Mouse (Mus musculus): ENCODE measurements around the gene Csf2ra. TPM values are rescaled to one million over a fixed set of nuclear protein-coding genes. Genes with fewer than 3 reads are reported as not detected.
A peak's percentile ranks its signal among the peaks of the same experiment; 100 is the strongest.
"Not testable (repeated sequence)": the region's sequence is repeated elsewhere in the genome, so short reads cannot be mapped to it uniquely, and the experiment has no call there.

Csf2ra gene
- polyA plus RNA-seq (2012; fragmentation: generic; extraction: Trizol): 0.58 TPM

DNA sequence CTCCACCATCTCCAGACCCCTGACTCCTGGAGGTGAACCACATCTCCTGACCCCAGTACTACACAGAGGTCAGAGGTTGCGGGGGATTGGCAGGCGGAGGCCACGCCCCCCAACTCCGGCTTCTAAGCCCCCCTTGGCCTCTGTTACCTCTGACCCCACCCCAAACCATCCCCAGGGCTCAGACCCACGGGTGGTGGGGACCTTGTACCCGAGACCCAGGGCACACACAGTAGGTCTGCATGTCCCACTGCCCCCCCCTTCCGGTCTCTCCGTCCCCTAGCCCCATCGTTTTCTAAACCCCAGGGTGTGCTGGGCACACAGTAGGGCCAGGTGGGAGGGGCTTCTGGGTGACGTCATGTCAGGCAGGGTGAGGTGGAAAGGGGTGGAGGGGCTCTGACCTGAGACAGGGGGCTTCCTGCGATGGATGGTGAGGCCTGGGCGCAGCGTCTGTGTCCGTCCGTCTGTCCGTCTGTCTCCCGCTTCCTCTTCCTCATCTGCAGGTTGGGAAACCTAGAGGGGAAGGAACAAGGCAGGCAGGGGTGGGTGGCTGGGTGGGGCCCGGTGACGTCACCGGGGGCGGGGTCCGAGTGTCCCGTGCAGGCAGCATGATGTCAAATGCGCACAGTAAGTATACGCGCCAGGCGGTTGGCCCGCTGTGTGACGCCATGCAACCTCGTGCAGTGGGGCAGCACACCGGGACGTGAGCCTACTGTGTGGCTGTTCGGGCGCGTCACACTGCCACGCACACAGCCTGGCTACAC is at the start of gene Csf2ra:
Gene Csf2ra, minus strand, starts transcription at position 489 of the 761 bp plus-strand sequence.
- H3K4me2 ChIP-seq (ENCODE audit: low read depth): no peak within 1 kb of the TSS
- no peaks in the 10 kb centered on the region for H3K27me3 ChIP-seq (ENCODE audit: control insufficient read depth, insufficient read depth, insufficient read length)

DNA sequence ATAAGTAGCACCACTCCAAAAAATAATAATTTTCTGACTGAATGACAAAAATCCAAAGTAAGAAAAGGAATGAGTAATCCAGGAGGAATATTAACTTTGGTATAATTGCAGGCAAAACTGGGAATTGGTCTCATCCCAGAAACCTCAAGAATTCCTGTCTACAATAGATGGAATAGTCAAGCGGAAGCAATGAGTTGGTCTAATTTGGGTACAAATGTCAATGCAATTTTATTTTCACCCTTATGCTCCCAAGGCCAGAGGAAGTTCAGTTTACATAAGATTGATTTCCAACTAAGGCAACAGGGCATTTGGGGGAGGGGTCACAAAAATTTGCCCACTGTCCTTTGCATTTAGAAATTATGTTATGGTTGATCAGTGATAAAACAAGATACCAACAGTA is 47.2 kb upstream of the Csf2ra start:
- no peak for TF ChIP-seq TCF3 (IDR thresholded peaks at IDR 0.05; ENCODE audit: insufficient read length, low read depth)
- TF ChIP-seq MYOG (IDR thresholded peaks at IDR 0.05; ENCODE audit: control insufficient read depth in 1 of 3, insufficient read depth in 1 of 3, insufficient read length in 2 of 3, low read depth in 2 of 3): no peak
- no peak for TF ChIP-seq REST (IDR thresholded peaks at IDR 0.05; ENCODE audit: insufficient read depth, insufficient read length)
- no peaks in the 10 kb centered on the region for H3K79me2 ChIP-seq (ENCODE audit: control insufficient read depth, insufficient read depth)
- H3K36me3 ChIP-seq (ENCODE audit: control insufficient read depth, insufficient read depth): no peaks in the 10 kb centered on the region
- H3K4me3 ChIP-seq: no peak overlapping the region
- no peaks in the 10 kb centered on the region for H3K27me3 ChIP-seq (ENCODE audit: control insufficient read depth, insufficient read depth, insufficient read length)
- H3K4me2 ChIP-seq (ENCODE audit: low read depth): no peak overlapping the region
- H3ac ChIP-seq (ENCODE audit: control insufficient read depth, insufficient read length): no peak overlapping the region

More for the DNA sequence above, at the start of gene Csf2ra:
- H3ac ChIP-seq (ENCODE audit: control insufficient read depth, insufficient read length): no peak within 1 kb of the TSS
- H3K36me3 ChIP-seq (ENCODE audit: control insufficient read depth, insufficient read depth): no peaks in the 10 kb centered on the region
- TF ChIP-seq MYOG (IDR thresholded peaks at IDR 0.05; ENCODE audit: control insufficient read depth in 1 of 3, insufficient read depth in 1 of 3, insufficient read length in 2 of 3, low read depth in 2 of 3): peak in 1 of 3 experiments; percentile 7
- no peak for TF ChIP-seq E2F4 (IDR thresholded peaks at IDR 0.05; ENCODE audit: insufficient read depth)
- no peaks in the 10 kb centered on the region for H3K79me2 ChIP-seq (ENCODE audit: control insufficient read depth, insufficient read depth)
- no peak within 1 kb of the TSS for H3K4me3 ChIP-seq

DNA sequence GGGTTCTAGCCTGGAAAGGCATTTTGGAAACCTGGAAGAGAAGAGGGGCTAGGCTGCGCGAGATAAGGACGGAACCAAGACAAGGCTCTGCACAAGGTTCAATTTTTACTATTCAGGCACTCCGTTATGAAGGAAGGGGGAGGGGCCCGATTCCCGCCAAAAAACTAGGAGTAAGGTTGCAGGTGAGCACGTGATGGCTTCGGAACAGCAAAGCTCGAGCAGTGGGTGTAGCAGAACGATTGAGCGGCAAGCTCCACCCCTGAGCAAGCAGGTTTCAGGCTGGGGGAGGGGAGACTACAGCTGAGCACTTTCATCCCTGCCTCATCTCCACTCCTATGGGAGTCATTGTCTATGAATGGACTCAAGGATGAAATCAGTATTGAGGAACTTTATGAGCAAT is 40.9 kb upstream of the Csf2ra start:
- not testable (repeated sequence) for H3K79me2 ChIP-seq (ENCODE audit: control insufficient read depth, insufficient read depth); H3ac ChIP-seq (ENCODE audit: control insufficient read depth, insufficient read length); H3K4me3 ChIP-seq; H3K27me3 ChIP-seq (ENCODE audit: control insufficient read depth, insufficient read depth, insufficient read length); H3K36me3 ChIP-seq (ENCODE audit: control insufficient read depth, insufficient read depth); H3K4me2 ChIP-seq (ENCODE audit: low read depth)

DNA sequence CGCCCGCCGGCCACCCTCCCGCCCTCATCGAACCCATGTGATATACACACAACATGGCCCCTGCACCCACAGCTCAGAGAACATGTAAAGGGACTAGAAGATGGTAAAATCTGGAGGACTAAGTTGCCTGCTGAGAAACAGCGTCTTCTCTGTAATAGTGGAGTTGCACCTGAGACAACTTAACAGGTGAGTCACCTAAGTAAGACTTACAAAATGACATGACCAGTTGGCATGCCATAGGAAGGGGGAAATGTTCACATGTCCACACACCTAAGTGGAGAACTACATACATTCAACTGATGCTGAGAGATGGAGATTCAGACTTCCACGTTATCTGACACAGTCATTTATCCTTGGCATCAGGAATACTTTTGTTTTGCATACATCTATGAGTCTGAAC is 38.9 kb upstream of the Csf2ra start:
- no peak overlapping the region for H3K4me2 ChIP-seq (ENCODE audit: low read depth)
- no peaks in the 10 kb centered on the region for H3K36me3 ChIP-seq (ENCODE audit: control insufficient read depth, insufficient read depth)
- H3K4me3 ChIP-seq: no peak overlapping the region
- H3K27me3 ChIP-seq (ENCODE audit: control insufficient read depth, insufficient read depth, insufficient read length): no peaks in the 10 kb centered on the region
- TF ChIP-seq POLR2A (IDR thresholded peaks at IDR 0.05; ENCODE audit: insufficient read length, low read depth) (no peak), SRF (IDR thresholded peaks at IDR 0.05; ENCODE audit: control insufficient read depth, insufficient read length, low read depth) (no peak), CEBPB (IDR thresholded peaks at IDR 0.05; ENCODE audit: insufficient read depth, poor library complexity, severe bottlenecking) (no peak), USF1 (IDR thresholded peaks at IDR 0.05; ENCODE audit: low read depth) (no peak), MYOG (IDR thresholded peaks at IDR 0.05; ENCODE audit: control insufficient read depth in 1 of 3, insufficient read depth in 1 of 3, insufficient read length in 2 of 3, low read depth in 2 of 3) (no peak), TCF3 (IDR thresholded peaks at IDR 0.05; ENCODE audit: insufficient read length, low read depth) (no peak), REST (IDR thresholded peaks at IDR 0.05; ENCODE audit: insufficient read depth, insufficient read length) (no peak)
- no peak overlapping the region for H3ac ChIP-seq (ENCODE audit: control insufficient read depth, insufficient read length)
- no peaks in the 10 kb centered on the region for H3K79me2 ChIP-seq (ENCODE audit: control insufficient read depth, insufficient read depth)

DNA sequence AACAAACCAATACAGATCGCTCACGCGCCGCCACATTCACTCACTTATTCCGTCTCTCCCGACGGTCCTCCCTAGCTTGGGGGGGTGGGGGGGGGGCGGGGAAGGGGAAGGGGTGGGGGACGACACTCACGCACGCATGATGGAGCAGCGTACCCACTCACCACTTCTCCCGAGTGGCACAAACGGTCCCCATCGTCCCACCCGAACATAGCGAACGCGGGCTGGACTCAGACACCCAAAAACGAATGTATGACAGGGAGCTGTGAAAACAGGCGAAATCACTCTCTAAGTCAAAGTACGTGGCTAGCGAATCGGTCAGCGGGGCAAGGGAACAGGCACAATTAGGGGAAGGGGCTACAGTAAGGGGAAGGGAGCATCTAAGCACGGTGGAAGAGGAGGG is 38.4 kb upstream of the Csf2ra start:
- H3K36me3 ChIP-seq (ENCODE audit: control insufficient read depth, insufficient read depth): no peaks in the 10 kb centered on the region
- H3K4me3 ChIP-seq: no peak overlapping the region
- no peaks in the 10 kb centered on the region for H3K79me2 ChIP-seq (ENCODE audit: control insufficient read depth, insufficient read depth)
- no peaks in the 10 kb centered on the region for H3K27me3 ChIP-seq (ENCODE audit: control insufficient read depth, insufficient read depth, insufficient read length)
- TF ChIP-seq E2F4 (IDR thresholded peaks at IDR 0.05; ENCODE audit: insufficient read depth) (no peak), POLR2A (IDR thresholded peaks at IDR 0.05; ENCODE audit: insufficient read length, low read depth) (no peak), MYOD1 (IDR thresholded peaks at IDR 0.05; ENCODE audit: control insufficient read depth in 1 of 3, insufficient read length in 2 of 3, low read depth in 2 of 3) (no peak), TCF3 (IDR thresholded peaks at IDR 0.05; ENCODE audit: insufficient read length, low read depth) (no peak), REST (IDR thresholded peaks at IDR 0.05; ENCODE audit: insufficient read depth, insufficient read length) (no peak), CEBPB (IDR thresholded peaks at IDR 0.05; ENCODE audit: insufficient read depth, poor library complexity, severe bottlenecking) (no peak), USF1 (IDR thresholded peaks at IDR 0.05; ENCODE audit: low read depth) (no peak), POLR2AphosphoS2 (IDR thresholded peaks at IDR 0.05; ENCODE audit: insufficient read length, low read depth) (no peak), SRF (IDR thresholded peaks at IDR 0.05; ENCODE audit: control insufficient read depth, insufficient read length, low read depth) (no peak), MAX (IDR thresholded peaks at IDR 0.05; ENCODE audit: low read depth) (no peak), TCF12 (IDR thresholded peaks at IDR 0.05; ENCODE audit: insufficient read depth, poor library complexity, severe bottlenecking) (no peak)
- no peak overlapping the region for H3K4me2 ChIP-seq (ENCODE audit: low read depth)
- H3ac ChIP-seq (ENCODE audit: control insufficient read depth, insufficient read length): no peak overlapping the region

DNA sequence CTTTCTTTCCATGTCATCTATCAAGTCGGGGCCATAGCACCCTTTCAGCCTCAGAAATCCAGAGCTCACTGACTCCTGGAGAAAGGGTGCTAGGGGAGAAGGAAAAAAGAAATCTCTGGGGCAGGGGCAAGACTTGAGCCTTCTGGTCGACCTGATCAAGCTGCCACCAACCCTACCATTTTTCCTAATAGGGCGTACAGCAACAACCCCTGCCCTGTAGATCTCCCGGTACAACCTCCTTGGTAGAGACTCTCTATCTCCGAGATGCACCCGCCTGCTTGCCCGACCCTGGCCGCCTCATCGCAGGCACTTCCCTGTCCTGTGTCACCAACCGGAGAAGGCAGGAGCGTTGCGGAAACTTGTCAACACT is 38.0 kb upstream of the Csf2ra start:
- H3K4me3 ChIP-seq: no peak overlapping the region
- H3K4me2 ChIP-seq (ENCODE audit: low read depth): no peak overlapping the region
- no peak overlapping the region for H3ac ChIP-seq (ENCODE audit: control insufficient read depth, insufficient read length)
- H3K27me3 ChIP-seq (ENCODE audit: control insufficient read depth, insufficient read depth, insufficient read length): no peaks in the 10 kb centered on the region
- TF ChIP-seq POLR2A (IDR thresholded peaks at IDR 0.05; ENCODE audit: insufficient read length, low read depth) (no peak), REST (IDR thresholded peaks at IDR 0.05; ENCODE audit: insufficient read depth, insufficient read length) (no peak), TCF12 (IDR thresholded peaks at IDR 0.05; ENCODE audit: insufficient read depth, poor library complexity, severe bottlenecking) (no peak), TCF3 (IDR thresholded peaks at IDR 0.05; ENCODE audit: insufficient read length, low read depth) (no peak), MAX (IDR thresholded peaks at IDR 0.05; ENCODE audit: low read depth) (no peak), MYOD1 (IDR thresholded peaks at IDR 0.05; ENCODE audit: control insufficient read depth in 1 of 3, insufficient read length in 2 of 3, low read depth in 2 of 3) (no peak), USF1 (IDR thresholded peaks at IDR 0.05; ENCODE audit: low read depth) (no peak), CEBPB (IDR thresholded peaks at IDR 0.05; ENCODE audit: insufficient read depth, poor library complexity, severe bottlenecking) (no peak), POLR2AphosphoS2 (IDR thresholded peaks at IDR 0.05; ENCODE audit: insufficient read length, low read depth) (no peak), E2F4 (IDR thresholded peaks at IDR 0.05; ENCODE audit: insufficient read depth) (no peak), SRF (IDR thresholded peaks at IDR 0.05; ENCODE audit: control insufficient read depth, insufficient read length, low read depth) (no peak), MYOG (IDR thresholded peaks at IDR 0.05; ENCODE audit: control insufficient read depth in 1 of 3, insufficient read depth in 1 of 3, insufficient read length in 2 of 3, low read depth in 2 of 3) (no peak)
- no peaks in the 10 kb centered on the region for H3K79me2 ChIP-seq (ENCODE audit: control insufficient read depth, insufficient read depth)
- no peaks in the 10 kb centered on the region for H3K36me3 ChIP-seq (ENCODE audit: control insufficient read depth, insufficient read depth)

Measured in myocyte (in vitro differentiated cells).